Mouse (Mus musculus): ENCODE measurements at regions not wholly inside any gene's neighbourhood (a gene's known extent, or its start where the extent isn't known, plus 50 kb on each side); places are given as distances from the start of the nearest gene placed in this dataset.

DNA sequence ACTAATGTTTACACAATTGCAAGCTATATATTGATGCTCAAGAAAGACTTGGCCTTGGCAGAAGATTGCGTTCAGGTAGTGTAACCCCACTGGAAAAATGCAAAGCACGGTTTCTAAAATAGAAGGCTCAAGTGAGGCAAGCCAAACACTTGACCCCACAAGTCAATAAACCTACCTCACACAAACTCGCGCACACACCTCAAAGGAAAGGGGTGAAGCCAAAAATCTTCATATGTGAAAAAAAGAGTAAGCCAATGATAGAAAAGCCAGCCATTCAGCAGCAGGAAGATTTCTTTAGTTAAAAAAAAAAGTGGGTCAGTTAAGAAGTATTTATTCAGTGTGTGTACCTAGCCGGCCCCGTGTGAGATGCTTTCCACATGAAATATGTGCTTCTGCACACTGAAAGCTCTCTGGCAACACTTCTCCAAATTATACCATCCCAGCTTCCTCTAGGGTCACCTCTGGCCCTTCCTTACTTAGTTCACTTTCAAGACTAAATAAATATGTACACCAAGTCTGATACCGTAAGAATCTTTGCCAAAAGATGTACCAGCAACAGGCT, 227.1 kb downstream of the Lmo4 start:
- no peaks in the 10 kb centered on the region; the same call in 1 of the 2 replicates for H3K4me1 ChIP-seq (ENCODE audit: control insufficient read depth, insufficient read depth, low read length)
- no peak overlapping the region for H3K4me3 ChIP-seq (replicated peaks; ENCODE audit: control insufficient read depth, low read depth, low read length)
- no peak overlapping the region for H3K27ac ChIP-seq (ENCODE audit: control insufficient read depth, insufficient read depth, low read depth, low read length, poor library complexity)
- no peak for TF ChIP-seq CTCF (IDR thresholded peaks at IDR 0.05; ENCODE audit: control insufficient read depth, insufficient read depth, low read length)
- no peak for TF ChIP-seq POLR2A (IDR thresholded peaks at IDR 0.05; ENCODE audit: borderline replicate concordance, control insufficient read depth, low read depth, low read length)
- WGBS: 78% methylated on average over 7 of the region's 7 CpGs

DNA sequence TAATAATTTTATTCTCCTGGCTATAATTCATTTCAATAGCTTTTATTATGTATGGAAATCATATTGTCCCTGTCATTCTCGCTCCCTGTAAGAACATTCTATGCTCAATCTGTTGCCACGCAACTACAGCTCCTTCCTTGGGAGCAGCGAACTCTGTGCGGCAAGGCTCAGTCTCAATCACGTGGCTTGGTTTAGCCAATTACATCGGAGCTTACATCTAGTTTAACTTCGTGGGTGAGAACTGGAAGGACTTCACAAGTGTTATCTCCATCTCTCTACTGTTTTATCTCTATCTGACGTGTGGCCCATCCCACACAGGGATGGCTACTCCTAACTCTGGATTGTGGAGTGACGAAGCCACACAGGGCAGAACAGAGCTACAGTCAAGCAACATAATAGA, 231.4 kb downstream of the Lmo4 start:
- Histone ChIP-seq H3K4me1 (ENCODE audit: control insufficient read depth, insufficient read depth, low read length) (no peaks in the 10 kb centered on the region), H3K4me3 (replicated peaks; ENCODE audit: control insufficient read depth, low read depth, low read length) (no peak overlapping the region), H3K27ac (ENCODE audit: control insufficient read depth, insufficient read depth, low read depth, low read length, poor library complexity) (no peak overlapping the region)
- TF ChIP-seq POLR2A (IDR thresholded peaks at IDR 0.05; ENCODE audit: borderline replicate concordance, control insufficient read depth, low read depth, low read length): no peak
- TF ChIP-seq CTCF (IDR thresholded peaks at IDR 0.05; ENCODE audit: control insufficient read depth, insufficient read depth, low read length): no peak
- 80% methylated on average over 9 of the region's 9 CpGs for WGBS

DNA sequence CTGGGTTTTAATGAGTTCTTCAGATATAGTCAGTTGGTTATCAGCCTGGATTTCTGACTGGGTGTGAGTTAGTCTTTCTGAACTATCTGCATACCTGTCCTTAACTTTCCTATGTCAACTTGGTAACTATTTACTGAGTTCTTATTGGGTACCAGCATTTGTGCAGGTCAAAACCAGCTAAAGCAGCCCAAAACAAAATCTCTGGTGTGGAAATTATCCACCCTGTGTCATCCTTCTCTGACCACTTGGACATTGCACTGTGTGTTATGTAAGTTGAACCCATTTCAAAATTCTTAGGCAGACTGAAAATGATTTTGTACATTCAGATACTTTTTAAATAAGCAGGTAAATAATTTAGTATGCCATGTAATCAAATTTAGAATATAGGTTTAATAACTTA, 232.7 kb downstream of the Lmo4 start:
- TF ChIP-seq POLR2A (IDR thresholded peaks at IDR 0.05; ENCODE audit: borderline replicate concordance, control insufficient read depth, low read depth, low read length) (no peak), CTCF (IDR thresholded peaks at IDR 0.05; ENCODE audit: control insufficient read depth, insufficient read depth, low read length) (no peak)
- no peak overlapping the region for H3K4me3 ChIP-seq (replicated peaks; ENCODE audit: control insufficient read depth, low read depth, low read length)
- H3K4me1 ChIP-seq (ENCODE audit: control insufficient read depth, insufficient read depth, low read length): no peaks in the 10 kb centered on the region
- H3K27ac ChIP-seq (ENCODE audit: control insufficient read depth, insufficient read depth, low read depth, low read length, poor library complexity): no peak overlapping the region

- Histone ChIP-seq H3K4me1 (ENCODE audit: control insufficient read depth, insufficient read depth, low read length) (no peaks in the 10 kb centered on the region), H3K27ac (ENCODE audit: control insufficient read depth, insufficient read depth, low read depth, low read length, poor library complexity) (no peak overlapping the region), H3K4me3 (replicated peaks; ENCODE audit: control insufficient read depth, low read depth, low read length) (no peak overlapping the region)
- 87% methylated on average over 11 of the region's 11 CpGs for whole genome bisulfite sequencing
- TF ChIP-seq CTCF (IDR thresholded peaks at IDR 0.05; ENCODE audit: control insufficient read depth, insufficient read depth, low read length) (no peak), POLR2A (IDR thresholded peaks at IDR 0.05; ENCODE audit: borderline replicate concordance, control insufficient read depth, low read depth, low read length) (no peak)
Observed at GRCm38 (mm10) chr3:143970771-143971170, 234.2 kb downstream of the Lmo4 start.

GRCm38 (mm10) chr3:143955508-143955907, 249.5 kb downstream of the Lmo4 start:
- 62% methylated on average over 7 of the region's 7 CpGs for WGBS
- Histone ChIP-seq H3K27ac (ENCODE audit: control insufficient read depth, insufficient read depth, low read depth, low read length, poor library complexity) (no peak overlapping the region), H3K4me3 (replicated peaks; ENCODE audit: control insufficient read depth, low read depth, low read length) (no peak overlapping the region), H3K4me1 (ENCODE audit: control insufficient read depth, insufficient read depth, low read length) (peaks cover 3% of the 10 kb centered on the region)
- TF ChIP-seq CTCF (IDR thresholded peaks at IDR 0.05; ENCODE audit: control insufficient read depth, insufficient read depth, low read length) (no peak), POLR2A (IDR thresholded peaks at IDR 0.05; ENCODE audit: borderline replicate concordance, control insufficient read depth, low read depth, low read length) (no peak)

- TF ChIP-seq POLR2A (IDR thresholded peaks at IDR 0.05; ENCODE audit: borderline replicate concordance, control insufficient read depth, low read depth, low read length) (no peak), CTCF (IDR thresholded peaks at IDR 0.05; ENCODE audit: control insufficient read depth, insufficient read depth, low read length) (no peak)
- Histone ChIP-seq H3K4me3 (replicated peaks; ENCODE audit: control insufficient read depth, low read depth, low read length) (no peak overlapping the region), H3K27ac (ENCODE audit: control insufficient read depth, insufficient read depth, low read depth, low read length, poor library complexity) (no peak overlapping the region), H3K4me1 (ENCODE audit: control insufficient read depth, insufficient read depth, low read length) (peaks cover 3% of the 10 kb centered on the region)
- 44% methylated on average over 7 of the region's 7 CpGs for WGBS
Observed at GRCm38 (mm10) chr3:143954822-143955221, 250.2 kb downstream of the Lmo4 start.

DNA sequence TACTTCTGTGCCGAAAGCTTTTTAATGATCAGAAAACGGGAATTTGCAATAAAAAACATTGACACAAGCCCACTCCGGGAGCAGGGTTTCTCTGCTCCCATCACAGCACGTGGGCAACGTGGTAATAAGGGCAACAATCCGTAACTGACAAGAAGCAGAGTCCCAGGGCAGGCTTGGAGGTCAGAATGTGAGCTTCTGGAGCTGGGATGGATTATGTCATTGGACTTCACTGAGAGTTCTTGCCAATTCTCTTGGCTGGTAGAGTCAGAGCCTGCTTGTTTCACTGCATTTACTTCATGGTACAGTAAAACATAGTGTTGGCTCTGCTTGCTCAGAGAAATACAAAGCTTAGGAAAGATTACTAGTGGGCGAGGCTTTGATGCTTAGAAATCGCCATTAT, 252.7 kb downstream of the Lmo4 start:
- H3K4me3 ChIP-seq (replicated peaks; ENCODE audit: control insufficient read depth, low read depth, low read length): no peak overlapping the region
- TF ChIP-seq CTCF (IDR thresholded peaks at IDR 0.05; ENCODE audit: control insufficient read depth, insufficient read depth, low read length) (no peak), POLR2A (IDR thresholded peaks at IDR 0.05; ENCODE audit: borderline replicate concordance, control insufficient read depth, low read depth, low read length) (no peak)
- 78% methylated on average over 8 of the region's 8 CpGs for WGBS
- peaks cover 3% of the 10 kb centered on the region for H3K4me1 ChIP-seq (ENCODE audit: control insufficient read depth, insufficient read depth, low read length)
- H3K27ac ChIP-seq (ENCODE audit: control insufficient read depth, insufficient read depth, low read depth, low read length, poor library complexity): no peak overlapping the region

DNA sequence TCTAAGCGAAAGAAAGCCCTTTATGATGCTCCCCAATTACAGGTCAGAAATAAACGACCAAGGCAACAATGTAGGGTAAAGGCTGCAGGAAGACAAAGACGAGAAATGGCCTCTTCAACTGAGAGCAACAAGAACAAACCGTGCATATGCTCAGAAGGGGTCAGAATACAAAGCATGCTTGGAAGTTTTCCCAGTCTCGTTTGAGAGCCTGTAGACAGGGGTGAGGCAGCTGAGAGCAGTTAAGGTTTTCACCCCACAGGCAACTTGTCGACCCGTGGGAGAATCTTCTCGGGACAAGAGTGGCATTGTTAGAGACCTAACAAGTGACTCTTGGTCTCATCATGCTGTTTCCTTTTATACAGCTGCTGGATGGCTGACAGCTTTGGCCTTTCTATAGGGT, 255.4 kb downstream of the Lmo4 start:
- H3K4me1 ChIP-seq (ENCODE audit: control insufficient read depth, insufficient read depth, low read length): peaks cover under 1% of the 10 kb centered on the region
- no peak overlapping the region for H3K4me3 ChIP-seq (replicated peaks; ENCODE audit: control insufficient read depth, low read depth, low read length)
- WGBS: 66% methylated on average over 8 of the region's 8 CpGs
- TF ChIP-seq POLR2A (IDR thresholded peaks at IDR 0.05; ENCODE audit: borderline replicate concordance, control insufficient read depth, low read depth, low read length) (no peak), CTCF (IDR thresholded peaks at IDR 0.05; ENCODE audit: control insufficient read depth, insufficient read depth, low read length) (no peak)
- H3K27ac ChIP-seq (ENCODE audit: control insufficient read depth, insufficient read depth, low read depth, low read length, poor library complexity): peak overlapping the region; percentile 87
